Comparison of ENCODE assay signal across 8 mouse cellular contexts in genomic region chr12:22745067-22745466, GRCm38 (mm10).
DNase-seq lines count a peak whose midpoint lies in the region; ATAC-seq and TF ChIP-seq lines count a peak whose summit lies in the region.
"Not testable (repeated sequence)": the region's sequence is repeated elsewhere in the genome, so short reads cannot be mapped to it uniquely, and the experiment has no call there.

No protein-coding gene starts in this region.

- H3K27ac ChIP-seq in forebrain, embryonic 12.5 days; kidney, adult 2 months (ENCODE audit: insufficient read depth, low read depth, low read length); limb, embryonic 15.5 days; midbrain, embryonic 11.5 days (ENCODE audit: low read depth, low read length): not testable (repeated sequence)

- H3K27me3 ChIP-seq in forebrain, embryonic 12.5 days; kidney, adult 2 months (replicated peaks; ENCODE audit: control insufficient read depth, insufficient read depth, low read length); limb, embryonic 15.5 days; midbrain, embryonic 11.5 days (ENCODE audit: control insufficient read depth, insufficient read depth, low read length): not testable (repeated sequence)

- ATAC-seq in forebrain, embryonic 12.5 days (ENCODE audit: low FRiP score); limb, embryonic 15.5 days (ENCODE audit: insufficient number of reproducible peaks, low FRiP score, low TSS enrichment, low read depth); midbrain, embryonic 11.5 days (ENCODE audit: low FRiP score): not testable (repeated sequence)

- peak; percentile 28 for DNase-seq in adrenal gland, postnatal 14 days
- peak; percentile 8 to 17 for DNase-seq in heart, postnatal 10 days
- DNase-seq in kidney, adult 2 months = peak; percentile 0
- DNase-seq in midbrain, embryonic 11.5 days (ENCODE audit: low spot score, missing footprints) = peak; percentile 59
- peak; percentile 4 for DNase-seq in right cerebral cortex, postnatal 14 days
- peak; percentile 19 to 58 for DNase-seq in urinary bladder, postnatal 4 days (ENCODE audit: low spot score in 2 of 2)

- H3K36me3 ChIP-seq in forebrain, embryonic 12.5 days (replicated peaks); kidney, adult 2 months (ENCODE audit: control insufficient read depth, insufficient read depth, low read length); limb, embryonic 15.5 days; midbrain, embryonic 11.5 days (ENCODE audit: control insufficient read depth, insufficient read depth, low read length): not testable (repeated sequence)

- 10% methylated on average over 24 of the region's 43 CpGs for WGBS in forebrain, embryonic 12.5 days
- WGBS in kidney, adult 2 months = 13% methylated on average over 43 of the region's 43 CpGs
- 9% methylated on average over 29 of the region's 43 CpGs for WGBS in limb, embryonic 15.5 days
- WGBS in midbrain, embryonic 11.5 days = 11% methylated on average over 31 of the region's 43 CpGs

- intact Hi-C loops in heart, postnatal 10 days (cut with DNase I) = not testable (repeated sequence)

- H3K4me1 ChIP-seq in forebrain, embryonic 12.5 days; kidney, adult 2 months (ENCODE audit: control insufficient read depth, insufficient read depth, low read length); limb, embryonic 15.5 days; midbrain, embryonic 11.5 days (ENCODE audit: control insufficient read depth, insufficient read depth, low read length): not testable (repeated sequence)

- H3K9me3 ChIP-seq in forebrain, embryonic 12.5 days; limb, embryonic 15.5 days; midbrain, embryonic 11.5 days (ENCODE audit: control insufficient read depth, low read length): not testable (repeated sequence)

- not testable (repeated sequence) for TF ChIP-seq POLR2A in kidney, adult 2 months (IDR thresholded peaks at IDR 0.05; ENCODE audit: low read depth, low read length)

- peak overlapping the region; percentile 21; the same call in 1 of the 2 replicates for H3K4me2 ChIP-seq in forebrain, embryonic 12.5 days
- peak overlapping the region; percentile 43 for H3K4me2 ChIP-seq in limb, embryonic 15.5 days
- H3K4me2 ChIP-seq in midbrain, embryonic 11.5 days = peak overlapping the region; percentile 13; the same call in 1 of the 2 replicates

- not testable (repeated sequence) for TF ChIP-seq CTCF in kidney, adult 2 months (conservative IDR thresholded peaks at IDR 0.05; ENCODE audit: insufficient read depth, insufficient read length, low read depth, low read length)

- peak overlapping the region; percentile 23 for H3K4me3 ChIP-seq in forebrain, embryonic 12.5 days (replicated peaks)
- not testable (repeated sequence) for H3K4me3 ChIP-seq in kidney, adult 2 months (ENCODE audit: insufficient read depth, low read depth, low read length)
- peak overlapping the region; percentile 35 for H3K4me3 ChIP-seq in limb, embryonic 15.5 days
- peak overlapping the region; percentile 15; the same call in 1 of the 2 replicates for H3K4me3 ChIP-seq in midbrain, embryonic 11.5 days (ENCODE audit: low read depth, low read length)

- not testable (repeated sequence) for H3K9ac ChIP-seq in forebrain, embryonic 12.5 days; limb, embryonic 15.5 days; midbrain, embryonic 11.5 days (ENCODE audit: low read length)

Comparison
In these comparisons a context has a peak if more than half of its experiments do, and no peak if none do; other contexts are left out.
1. DNase-seq: peak in every context shown above with its lines; median percentile 59 in midbrain, embryonic 11.5 days; 38 in urinary bladder, postnatal 4 days; 28 in adrenal gland, postnatal 14 days; 12 in heart, postnatal 10 days; 4 in right cerebral cortex, postnatal 14 days; 0 in kidney, adult 2 months.